Mouse (Mus musculus): ENCODE results near the gene Gm13691. TPM values are rescaled to one million over a fixed set of nuclear protein-coding genes. Genes with fewer than 3 reads are reported as not detected.
A peak's percentile ranks its signal among the peaks of the same experiment; 100 is the strongest.
"Not testable (repeated sequence)": the region's sequence is repeated elsewhere in the genome, so short reads cannot be mapped to it uniquely, and the experiment has no call there.

The Gm13691 gene
- 0.06 TPM in 2 replicates for polyA plus RNA-seq (2012; rRNA removed)

- H3K4me1 ChIP-seq (ENCODE audit: control insufficient read depth, insufficient read depth, low read length) = not testable (repeated sequence)
Measured at GRCm38 (mm10) chr2:83990253-83990652, at the start of gene Gm13691. TSS of gene Gm13691 (plus strand) at chr2:83990553.

GRCm38 (mm10) chr2:83940931-83941361, 49.4 kb upstream of the Gm13691 start, which contains the start of gene Zswim2:
TSS of gene Zswim2 (minus strand) at chr2:83941228.
- peaks cover 4% of the 10 kb centered on the region for H3K4me1 ChIP-seq (ENCODE audit: control insufficient read depth, insufficient read depth, low read length)
- H3K27me3 ChIP-seq (ENCODE audit: control insufficient read depth, insufficient read depth, low read length) = no peaks in the 10 kb centered on the region
- H3K27ac ChIP-seq (ENCODE audit: control insufficient read depth, insufficient read depth, low read depth, low read length) = peak within 1 kb of the TSS; percentile 73
- TF ChIP-seq POLR2A (IDR thresholded peaks at IDR 0.05; ENCODE audit: control insufficient read depth, low read depth, low read length) (peak; percentile 60; the same call in 1 of the 2 replicates), CTCF (IDR thresholded peaks at IDR 0.05; ENCODE audit: control insufficient read depth, insufficient read depth, insufficient replicate concordance, low read depth, low read length) (no peak)
- no peaks in the 10 kb centered on the region for H3K36me3 ChIP-seq (ENCODE audit: control insufficient read depth, insufficient read depth, low read length)
- peak within 1 kb of the TSS; percentile 87 for H3K4me3 ChIP-seq (ENCODE audit: control insufficient read depth, low read depth, low read length)

More at GRCm38 (mm10) chr2:83990253-83990652, at the start of gene Gm13691:
- not testable (repeated sequence) for H3K4me3 ChIP-seq (ENCODE audit: control insufficient read depth, low read depth, low read length); H3K36me3 ChIP-seq (ENCODE audit: control insufficient read depth, insufficient read depth, low read length); H3K27ac ChIP-seq (ENCODE audit: control insufficient read depth, insufficient read depth, low read depth, low read length); H3K27me3 ChIP-seq (ENCODE audit: control insufficient read depth, insufficient read depth, low read length)

GRCm38 (mm10) chr2:83941378-83941777, 49.0 kb upstream of the Gm13691 start:
- Histone ChIP-seq H3K27me3 (ENCODE audit: control insufficient read depth, insufficient read depth, low read length) (no peaks in the 10 kb centered on the region), H3K4me3 (ENCODE audit: control insufficient read depth, low read depth, low read length) (peak overlapping the region; percentile 87), H3K36me3 (ENCODE audit: control insufficient read depth, insufficient read depth, low read length) (no peaks in the 10 kb centered on the region), H3K4me1 (ENCODE audit: control insufficient read depth, insufficient read depth, low read length) (peaks cover 4% of the 10 kb centered on the region), H3K27ac (ENCODE audit: control insufficient read depth, insufficient read depth, low read depth, low read length) (no peak overlapping the region)
- TF ChIP-seq POLR2A (IDR thresholded peaks at IDR 0.05; ENCODE audit: control insufficient read depth, low read depth, low read length) (no peak), CTCF (IDR thresholded peaks at IDR 0.05; ENCODE audit: control insufficient read depth, insufficient read depth, insufficient replicate concordance, low read depth, low read length) (no peak)

DNA sequence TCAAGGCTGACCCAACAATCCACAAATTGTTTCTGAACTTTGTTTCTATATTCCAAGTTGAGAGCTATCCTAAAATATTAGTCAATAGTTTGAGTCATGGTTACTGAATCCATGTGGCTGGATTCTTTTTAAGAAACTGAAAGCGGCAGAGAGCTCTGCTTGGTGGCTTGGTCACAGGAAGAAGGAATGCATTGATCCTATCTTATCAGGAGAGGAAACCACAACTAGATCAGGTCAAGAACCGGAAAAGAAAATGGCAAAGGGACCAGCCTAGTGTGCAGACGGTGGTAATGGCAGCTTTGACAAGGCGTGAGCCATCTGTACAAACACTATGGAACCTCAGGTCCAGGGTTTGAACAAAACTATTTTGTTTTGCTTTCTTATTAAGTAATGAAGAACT, 48.6 kb upstream of the Gm13691 start:
- Histone ChIP-seq H3K36me3 (ENCODE audit: control insufficient read depth, insufficient read depth, low read length) (no peaks in the 10 kb centered on the region), H3K27me3 (ENCODE audit: control insufficient read depth, insufficient read depth, low read length) (no peaks in the 10 kb centered on the region), H3K27ac (ENCODE audit: control insufficient read depth, insufficient read depth, low read depth, low read length) (no peak overlapping the region), H3K4me3 (ENCODE audit: control insufficient read depth, low read depth, low read length) (peak overlapping the region; percentile 55), H3K4me1 (ENCODE audit: control insufficient read depth, insufficient read depth, low read length) (peaks cover 4% of the 10 kb centered on the region)
- no peak for TF ChIP-seq CTCF (IDR thresholded peaks at IDR 0.05; ENCODE audit: control insufficient read depth, insufficient read depth, insufficient replicate concordance, low read depth, low read length)
- TF ChIP-seq POLR2A (IDR thresholded peaks at IDR 0.05; ENCODE audit: control insufficient read depth, low read depth, low read length) = no peak

DNA sequence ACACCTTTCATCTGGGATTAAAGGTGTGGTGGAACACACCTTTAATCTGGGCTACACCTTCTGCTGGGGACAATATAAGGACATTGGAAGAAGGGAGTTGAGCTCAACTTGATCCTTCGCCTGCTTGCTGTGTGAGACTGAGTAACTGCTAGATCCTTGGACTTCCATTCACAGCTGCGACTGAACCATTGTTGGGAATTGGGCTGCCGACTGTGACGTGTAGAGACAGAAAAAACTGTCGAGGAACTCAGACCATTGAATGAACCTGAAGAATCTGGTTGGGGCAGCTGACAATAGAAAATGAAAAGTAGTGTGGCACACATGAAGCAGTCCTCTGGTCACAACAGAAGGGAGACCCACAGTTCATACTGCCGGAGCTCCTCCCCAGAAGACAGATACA, 35.0 kb upstream of the Gm13691 start, which contains the start of gene Gm13698:
Gene Gm13698, plus strand, starts transcription at position 301 of the 400 bp plus-strand sequence.
- not testable (repeated sequence) for H3K27ac ChIP-seq (ENCODE audit: control insufficient read depth, insufficient read depth, low read depth, low read length); H3K27me3 ChIP-seq (ENCODE audit: control insufficient read depth, insufficient read depth, low read length); H3K36me3 ChIP-seq (ENCODE audit: control insufficient read depth, insufficient read depth, low read length); H3K4me1 ChIP-seq (ENCODE audit: control insufficient read depth, insufficient read depth, low read length); H3K4me3 ChIP-seq (ENCODE audit: control insufficient read depth, low read depth, low read length)

DNA sequence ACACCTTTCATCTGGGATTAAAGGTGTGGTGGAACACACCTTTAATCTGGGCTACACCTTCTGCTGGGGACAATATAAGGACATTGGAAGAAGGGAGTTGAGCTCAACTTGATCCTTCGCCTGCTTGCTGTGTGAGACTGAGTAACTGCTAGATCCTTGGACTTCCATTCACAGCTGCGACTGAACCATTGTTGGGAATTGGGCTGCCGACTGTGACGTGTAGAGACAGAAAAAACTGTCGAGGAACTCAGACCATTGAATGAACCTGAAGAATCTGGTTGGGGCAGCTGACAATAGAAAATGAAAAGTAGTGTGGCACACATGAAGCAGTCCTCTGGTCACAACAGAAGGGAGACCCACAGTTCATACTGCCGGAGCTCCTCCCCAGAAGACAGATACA, 29.1 kb upstream of the Gm13691 start, which contains the start of gene Gm13693:
Gene Gm13693, plus strand, starts transcription at position 301 of the 400 bp plus-strand sequence.
- not testable (repeated sequence) for H3K27me3 ChIP-seq (ENCODE audit: control insufficient read depth, insufficient read depth, low read length); H3K36me3 ChIP-seq (ENCODE audit: control insufficient read depth, insufficient read depth, low read length); H3K4me1 ChIP-seq (ENCODE audit: control insufficient read depth, insufficient read depth, low read length); H3K4me3 ChIP-seq (ENCODE audit: control insufficient read depth, low read depth, low read length); H3K27ac ChIP-seq (ENCODE audit: control insufficient read depth, insufficient read depth, low read depth, low read length)

DNA sequence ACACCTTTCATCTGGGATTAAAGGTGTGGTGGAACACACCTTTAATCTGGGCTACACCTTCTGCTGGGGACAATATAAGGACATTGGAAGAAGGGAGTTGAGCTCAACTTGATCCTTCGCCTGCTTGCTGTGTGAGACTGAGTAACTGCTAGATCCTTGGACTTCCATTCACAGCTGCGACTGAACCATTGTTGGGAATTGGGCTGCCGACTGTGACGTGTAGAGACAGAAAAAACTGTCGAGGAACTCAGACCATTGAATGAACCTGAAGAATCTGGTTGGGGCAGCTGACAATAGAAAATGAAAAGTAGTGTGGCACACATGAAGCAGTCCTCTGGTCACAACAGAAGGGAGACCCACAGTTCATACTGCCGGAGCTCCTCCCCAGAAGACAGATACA, 23.3 kb upstream of the Gm13691 start, which contains the start of gene Gm13695:
Gene Gm13695, plus strand, starts transcription at position 301 of the 400 bp plus-strand sequence.
- H3K4me3 ChIP-seq (ENCODE audit: control insufficient read depth, low read depth, low read length); H3K36me3 ChIP-seq (ENCODE audit: control insufficient read depth, insufficient read depth, low read length); H3K27ac ChIP-seq (ENCODE audit: control insufficient read depth, insufficient read depth, low read depth, low read length); H3K27me3 ChIP-seq (ENCODE audit: control insufficient read depth, insufficient read depth, low read length); H3K4me1 ChIP-seq (ENCODE audit: control insufficient read depth, insufficient read depth, low read length): not testable (repeated sequence)

DNA sequence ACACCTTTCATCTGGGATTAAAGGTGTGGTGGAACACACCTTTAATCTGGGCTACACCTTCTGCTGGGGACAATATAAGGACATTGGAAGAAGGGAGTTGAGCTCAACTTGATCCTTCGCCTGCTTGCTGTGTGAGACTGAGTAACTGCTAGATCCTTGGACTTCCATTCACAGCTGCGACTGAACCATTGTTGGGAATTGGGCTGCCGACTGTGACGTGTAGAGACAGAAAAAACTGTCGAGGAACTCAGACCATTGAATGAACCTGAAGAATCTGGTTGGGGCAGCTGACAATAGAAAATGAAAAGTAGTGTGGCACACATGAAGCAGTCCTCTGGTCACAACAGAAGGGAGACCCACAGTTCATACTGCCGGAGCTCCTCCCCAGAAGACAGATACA, 17.5 kb upstream of the Gm13691 start, which contains the start of gene Gm13696:
Gene Gm13696, plus strand, starts transcription at position 301 of the 400 bp plus-strand sequence.
- not testable (repeated sequence) for H3K4me3 ChIP-seq (ENCODE audit: control insufficient read depth, low read depth, low read length); H3K36me3 ChIP-seq (ENCODE audit: control insufficient read depth, insufficient read depth, low read length); H3K27me3 ChIP-seq (ENCODE audit: control insufficient read depth, insufficient read depth, low read length); H3K27ac ChIP-seq (ENCODE audit: control insufficient read depth, insufficient read depth, low read depth, low read length); H3K4me1 ChIP-seq (ENCODE audit: control insufficient read depth, insufficient read depth, low read length)

- H3K27me3 ChIP-seq (ENCODE audit: control insufficient read depth, insufficient read depth, low read length); H3K36me3 ChIP-seq (ENCODE audit: control insufficient read depth, insufficient read depth, low read length); H3K27ac ChIP-seq (ENCODE audit: control insufficient read depth, insufficient read depth, low read depth, low read length); H3K4me1 ChIP-seq (ENCODE audit: control insufficient read depth, insufficient read depth, low read length); H3K4me3 ChIP-seq (ENCODE audit: control insufficient read depth, low read depth, low read length): not testable (repeated sequence)
Measured at GRCm38 (mm10) chr2:83978633-83979032, 11.7 kb upstream of the Gm13691 start, which contains the start of gene Gm13694. TSS of gene Gm13694 (plus strand) at chr2:83978933.

DNA sequence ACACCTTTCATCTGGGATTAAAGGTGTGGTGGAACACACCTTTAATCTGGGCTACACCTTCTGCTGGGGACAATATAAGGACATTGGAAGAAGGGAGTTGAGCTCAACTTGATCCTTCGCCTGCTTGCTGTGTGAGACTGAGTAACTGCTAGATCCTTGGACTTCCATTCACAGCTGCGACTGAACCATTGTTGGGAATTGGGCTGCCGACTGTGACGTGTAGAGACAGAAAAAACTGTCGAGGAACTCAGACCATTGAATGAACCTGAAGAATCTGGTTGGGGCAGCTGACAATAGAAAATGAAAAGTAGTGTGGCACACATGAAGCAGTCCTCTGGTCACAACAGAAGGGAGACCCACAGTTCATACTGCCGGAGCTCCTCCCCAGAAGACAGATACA, 5.9 kb upstream of the Gm13691 start, which contains the start of gene Gm13697:
Gene Gm13697, plus strand, starts transcription at position 301 of the 400 bp plus-strand sequence.
- not testable (repeated sequence) for H3K27ac ChIP-seq (ENCODE audit: control insufficient read depth, insufficient read depth, low read depth, low read length); H3K36me3 ChIP-seq (ENCODE audit: control insufficient read depth, insufficient read depth, low read length); H3K4me3 ChIP-seq (ENCODE audit: control insufficient read depth, low read depth, low read length); H3K4me1 ChIP-seq (ENCODE audit: control insufficient read depth, insufficient read depth, low read length); H3K27me3 ChIP-seq (ENCODE audit: control insufficient read depth, insufficient read depth, low read length)

GRCm38 (mm10) chr2:83993639-83994255, 3.4 kb downstream of the Gm13691 start:
- H3K4me1 ChIP-seq (ENCODE audit: control insufficient read depth, insufficient read depth, low read length); H3K4me3 ChIP-seq (ENCODE audit: control insufficient read depth, low read depth, low read length); H3K36me3 ChIP-seq (ENCODE audit: control insufficient read depth, insufficient read depth, low read length); H3K27ac ChIP-seq (ENCODE audit: control insufficient read depth, insufficient read depth, low read depth, low read length); H3K27me3 ChIP-seq (ENCODE audit: control insufficient read depth, insufficient read depth, low read length): not testable (repeated sequence)
